Mouse (Mus musculus) cerebellum, adult 11-12 months (tissue): ENCODE measurements around the gene Mrvi1.
A peak's percentile ranks its signal among the peaks of the same experiment; 100 is the strongest.

Experiments used
- DNase-seq: peaks from one replicate; pipeline ENCODE4 v3.0.0; 2022

Mrvi1 gene

GRCm38 (mm10) chr7:110823076-110823475 is 159.2 kb downstream of the Mrvi1 start:
- DNase-seq = no peak

GRCm38 (mm10) chr7:110822055-110822454 is 160.2 kb downstream of the Mrvi1 start:
- no peak for DNase-seq

- peak; percentile 49 for DNase-seq
Observed at GRCm38 (mm10) chr7:110821653-110822052, 160.6 kb downstream of the Mrvi1 start.

GRCm38 (mm10) chr7:110821068-110821467 is 161.2 kb downstream of the Mrvi1 start:
- no peak for DNase-seq

GRCm38 (mm10) chr7:110818787-110819350 is 163.4 kb downstream of the Mrvi1 start:
- no peak for DNase-seq
